Mouse (Mus musculus) thymus, postnatal 4 days (tissue): Measurements from ENCODE around the gene Xrcc6.
A peak's percentile ranks its signal among the peaks of the same experiment; 100 is the strongest.

Experiments used
- DNase-seq: peaks from one replicate; pipeline ENCODE4 v3.0.0; 2021

Xrcc6 gene

DNA sequence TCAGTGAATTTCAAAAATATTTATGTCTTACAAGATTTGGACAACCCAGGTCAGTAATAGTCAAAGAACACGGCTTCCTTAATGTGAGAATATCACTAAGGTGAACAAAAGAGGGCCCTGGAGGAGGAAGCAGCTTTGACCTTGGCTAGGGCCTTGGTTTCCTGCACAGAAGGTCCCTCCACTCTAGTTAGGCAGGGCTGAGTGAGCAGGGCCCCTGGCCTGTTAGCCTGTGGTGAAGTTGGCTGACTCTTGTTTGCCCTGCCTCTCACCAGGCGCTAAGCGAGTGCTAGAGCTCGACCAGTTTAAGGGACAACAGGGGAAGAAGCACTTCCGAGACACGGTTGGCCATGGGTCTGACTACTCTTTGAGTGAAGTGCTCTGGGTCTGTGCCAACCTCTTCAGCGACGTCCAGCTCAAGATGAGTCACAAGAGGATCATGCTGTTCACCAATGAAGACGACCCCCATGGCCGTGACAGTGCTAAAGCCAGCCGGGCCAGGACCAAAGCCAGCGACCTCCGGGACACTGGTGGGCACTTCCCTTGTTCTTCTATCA, 35.0 kb downstream of the Xrcc6 start:
- peak; percentile 38 for DNase-seq

GRCm38 (mm10) chr15:82023965-82024635, 36.5 kb downstream of the Xrcc6 start:
- DNase-seq = peak; percentile 68

DNA sequence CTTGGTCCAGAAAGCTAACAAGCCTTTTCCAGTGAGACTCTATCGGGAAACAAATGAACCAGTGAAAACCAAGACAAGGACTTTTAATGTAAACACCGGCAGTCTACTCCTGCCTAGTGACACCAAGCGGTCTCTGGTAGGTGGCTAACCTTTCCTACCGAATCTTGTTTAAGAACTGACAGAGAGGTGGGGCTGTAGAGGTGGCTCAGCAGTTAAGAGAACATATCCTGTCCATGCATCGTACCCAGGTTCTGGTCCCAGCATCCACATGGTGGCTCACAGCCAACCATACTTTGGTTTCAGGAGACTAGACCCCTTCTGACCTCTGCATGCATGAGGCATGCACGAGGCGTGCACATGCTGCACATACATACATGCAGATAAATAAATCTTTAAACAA, 39.6 kb downstream of the Xrcc6 start:
- DNase-seq = peak; percentile 61

DNA sequence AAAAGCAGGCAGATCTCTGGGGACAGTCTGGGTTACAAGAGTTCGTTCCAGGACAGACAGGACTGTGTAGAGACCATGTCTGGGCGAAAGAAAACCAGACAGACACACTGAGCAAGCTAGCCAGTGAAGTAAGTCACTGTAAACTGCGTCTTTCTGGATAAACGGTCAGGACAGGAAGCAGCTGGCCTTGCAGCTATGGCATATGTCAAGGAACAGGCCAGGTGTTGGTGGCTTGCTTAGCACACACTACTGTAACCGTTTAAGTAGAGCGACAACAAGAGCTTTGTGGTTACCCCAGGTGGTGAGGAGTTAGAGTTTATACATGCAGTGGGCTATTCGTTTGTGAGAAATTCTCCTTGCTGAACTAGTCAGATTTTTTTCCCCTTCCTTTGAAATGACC, 40.1 kb downstream of the Xrcc6 start:
- peak; percentile 71 for DNase-seq

DNA sequence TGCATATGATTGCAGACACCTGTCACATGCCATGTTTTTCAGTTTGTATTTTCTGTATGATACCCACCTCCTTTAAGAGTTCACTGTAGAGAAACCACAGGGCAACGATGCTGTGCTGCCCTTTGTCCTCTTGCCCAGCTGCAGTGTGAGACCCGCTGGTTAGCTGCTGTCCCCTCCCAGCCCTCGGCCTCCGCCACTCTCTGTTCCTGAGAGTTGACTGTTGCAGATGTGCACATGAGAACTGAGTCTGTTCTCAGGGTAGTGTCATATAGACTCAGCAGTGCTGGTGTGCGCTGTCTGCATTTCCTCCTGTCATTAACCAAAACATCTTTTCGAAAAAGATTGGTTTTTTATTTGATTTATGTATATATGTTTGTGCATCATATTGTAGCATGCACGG, 44.8 kb downstream of the Xrcc6 start:
- peak; percentile 50 for DNase-seq

DNA sequence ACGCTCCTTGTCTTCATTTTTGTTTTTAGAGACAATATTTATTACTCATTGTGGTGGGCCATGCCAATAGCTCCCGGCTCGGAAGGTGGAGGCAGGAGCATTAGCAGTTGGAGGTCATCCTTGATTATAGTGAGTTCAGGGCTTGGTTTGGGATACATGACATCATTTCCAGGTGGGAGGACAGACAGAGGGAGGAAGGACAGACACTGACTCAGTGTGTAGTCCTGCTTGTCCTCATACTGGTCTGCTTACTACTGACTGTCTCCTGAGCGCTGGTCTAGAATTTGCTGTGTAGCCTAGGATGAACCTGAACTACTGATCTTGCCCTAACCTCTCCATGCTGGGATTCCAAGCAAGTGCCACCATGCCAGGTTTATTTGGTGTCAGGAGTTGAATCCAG, 46.1 kb downstream of the Xrcc6 start, which contains the start of gene Desi1:
Gene Desi1, minus strand, starts transcription at position 101 of the 400 bp plus-strand sequence.
- peak; percentile 8 for DNase-seq

GRCm38 (mm10) chr15:82035904-82036689, 48.5 kb downstream of the Xrcc6 start:
- DNase-seq = peak; percentile 68

DNA sequence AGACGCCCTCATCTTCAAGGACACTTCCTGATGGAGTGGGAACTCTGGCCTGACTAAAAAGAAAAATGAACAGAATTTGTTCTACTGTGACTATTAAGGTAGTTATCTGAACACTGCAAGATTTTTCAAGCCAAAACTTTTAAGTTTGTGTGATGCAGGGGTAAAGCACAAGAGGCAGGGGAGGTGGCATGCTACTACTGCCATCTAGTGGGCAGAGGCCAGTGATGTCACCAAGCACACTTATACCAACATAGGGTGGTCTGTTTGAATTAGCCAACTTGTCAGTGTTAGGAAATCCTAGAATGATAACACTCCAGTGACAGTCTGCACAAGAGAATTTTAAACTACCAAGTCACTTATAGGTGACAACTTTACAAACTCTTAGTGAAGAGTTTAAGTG, 53.0 kb downstream of the Xrcc6 start:
- peak; percentile 78 for DNase-seq

DNA sequence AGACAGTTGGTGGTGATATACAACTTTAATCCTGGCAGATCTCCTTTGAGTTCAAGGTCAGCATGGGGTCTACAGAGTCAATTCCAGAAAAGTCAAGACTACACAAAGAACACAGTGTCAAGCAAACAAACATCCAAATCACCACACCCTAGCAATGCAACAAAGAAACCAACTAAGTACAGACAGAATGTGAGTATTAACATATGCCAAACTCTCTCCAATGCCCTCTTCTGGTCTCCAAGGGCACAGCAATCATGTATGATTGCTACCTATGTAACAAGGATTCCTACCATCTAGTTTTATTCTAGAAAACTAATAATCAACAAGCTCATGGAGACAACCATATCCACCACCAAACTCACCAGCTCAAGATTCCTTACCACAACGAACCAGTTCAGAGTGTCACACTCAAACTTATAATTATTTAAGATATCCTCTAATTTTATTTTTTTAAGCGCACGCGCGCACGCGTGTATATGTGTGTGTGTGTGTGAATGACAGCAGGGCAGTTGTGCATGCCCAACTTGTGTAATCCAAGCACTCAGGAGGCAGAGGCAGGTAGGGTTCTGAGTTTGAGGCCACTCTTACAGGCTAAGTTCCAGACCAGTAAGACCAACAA, 56.6 kb downstream of the Xrcc6 start:
- DNase-seq = peak; percentile 68

DNA sequence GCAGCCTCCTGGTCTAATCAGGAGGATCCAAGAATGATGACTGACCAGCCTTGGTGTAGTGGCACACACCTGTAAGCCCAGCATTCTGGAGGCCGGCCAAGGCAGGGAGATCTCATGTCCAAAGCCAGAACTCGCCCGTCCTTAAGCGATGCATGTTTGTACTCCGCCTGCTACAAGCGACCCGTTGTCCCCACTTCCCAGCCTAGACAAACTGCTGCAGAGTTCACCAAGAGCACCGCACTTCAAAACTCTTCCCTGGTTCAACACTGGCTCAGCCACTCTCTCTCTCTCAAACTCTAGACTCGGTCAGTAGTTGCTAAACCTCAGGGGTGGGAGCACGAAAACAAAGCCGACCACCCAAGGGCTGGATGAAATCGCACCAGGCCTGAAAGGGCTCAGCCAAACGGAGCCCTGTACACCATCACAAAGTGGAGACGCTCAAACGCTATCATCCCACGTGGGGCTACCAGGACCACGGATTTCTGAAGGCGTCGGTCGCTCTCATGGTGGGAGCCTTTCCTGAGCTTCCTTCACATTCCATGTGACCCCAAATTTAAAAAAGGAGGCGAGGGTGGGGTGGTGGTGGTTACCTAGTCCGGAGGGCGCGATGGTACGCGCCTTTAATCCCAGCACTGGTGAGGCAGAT, 58.7 kb downstream of the Xrcc6 start:
- DNase-seq = peak; percentile 39

DNA sequence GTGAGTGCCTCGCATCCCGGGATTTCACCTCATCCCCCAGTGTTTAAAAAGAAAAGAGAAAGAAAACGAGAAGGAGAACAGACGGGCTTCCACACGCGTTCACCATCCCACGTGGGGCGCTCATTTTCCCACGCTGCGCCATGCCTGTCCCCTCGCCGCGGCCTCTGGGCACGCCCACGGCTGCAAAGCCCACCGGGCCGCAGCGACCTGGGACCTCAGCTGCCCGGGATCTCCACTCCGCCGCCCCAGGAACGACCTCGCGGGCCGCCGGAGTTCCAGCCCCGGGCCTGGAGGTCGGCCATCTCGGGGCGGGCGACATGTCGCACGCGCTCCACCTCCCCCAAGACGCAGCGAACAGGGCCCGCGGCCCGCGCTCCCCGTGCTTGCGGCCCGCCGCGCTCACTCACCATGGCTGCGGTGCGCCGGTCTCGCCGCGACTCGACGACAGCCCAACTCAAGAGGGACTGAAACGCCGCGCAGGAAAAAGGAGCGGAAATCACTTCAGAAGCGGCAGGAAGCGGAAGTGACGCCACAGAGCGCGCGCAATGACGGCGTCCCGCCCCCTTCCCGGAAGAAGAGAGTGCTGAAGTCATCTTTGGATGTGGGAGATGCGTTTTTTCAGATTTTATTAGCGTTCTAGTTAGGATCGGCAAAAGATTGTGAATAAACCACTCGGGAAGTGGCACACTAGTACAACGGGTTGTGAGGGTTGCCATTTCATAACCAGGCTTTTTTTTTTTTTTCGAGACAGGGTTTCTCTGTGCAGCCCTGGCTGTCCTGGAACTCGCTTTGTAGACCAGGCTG, 59.6 kb downstream of the Xrcc6 start, which contains the start of gene Snu13:
Gene Snu13, minus strand, starts transcription at position 519 of the 804 bp plus-strand sequence.
- DNase-seq = peak; percentile 96

- DNase-seq = no peak
Observed at GRCm38 (mm10) chr15:82052544-82052943, 64.9 kb downstream of the Xrcc6 start.

DNA sequence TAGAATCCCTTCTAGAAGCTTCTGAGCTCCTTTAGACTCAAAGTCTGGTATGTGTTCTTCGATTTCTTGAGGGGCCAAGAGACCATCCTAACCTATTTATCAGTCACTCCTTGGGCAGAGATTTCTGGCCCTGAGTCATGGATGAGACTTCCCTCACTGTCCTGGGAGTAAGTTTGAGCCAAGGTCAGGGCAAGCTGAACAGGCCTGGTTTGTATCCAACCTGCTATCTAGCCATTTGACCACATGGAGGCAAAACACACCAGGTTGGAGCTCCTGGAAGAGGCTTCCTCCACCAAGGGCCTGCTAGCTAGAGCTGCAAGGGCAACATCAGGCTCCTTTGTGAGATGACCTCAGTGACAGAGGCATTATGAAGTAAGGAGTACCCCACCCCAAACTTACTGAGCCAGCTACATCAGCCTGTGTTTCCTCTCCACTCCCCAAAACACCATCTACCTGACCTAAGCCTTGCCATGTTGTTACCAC, 71.1 kb downstream of the Xrcc6 start, which contains the start of gene 4930407I10Rik:
Gene 4930407I10Rik, plus strand, starts transcription at position 433 of the 483 bp plus-strand sequence.
- DNase-seq = no peak

DNA sequence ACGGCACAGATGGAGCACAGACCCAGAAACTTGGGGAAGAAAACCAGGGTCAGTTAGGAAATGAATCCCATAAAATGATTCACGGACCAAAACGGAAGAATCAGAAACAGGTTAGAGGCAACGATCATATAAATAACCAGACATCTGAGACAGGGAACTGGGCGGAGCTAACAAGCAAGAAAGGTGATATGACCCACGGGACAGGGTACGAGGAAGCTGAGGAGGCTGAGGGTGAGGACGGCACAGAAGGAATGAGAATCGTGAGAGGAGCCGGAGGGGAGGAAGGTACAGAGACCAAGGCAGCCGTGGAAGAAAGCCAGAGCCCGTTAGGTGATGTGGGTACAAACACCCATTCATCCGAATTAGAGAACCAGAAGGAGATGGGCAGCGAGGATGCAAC, 76.3 kb downstream of the Xrcc6 start:
- DNase-seq = no peak

- peak; percentile 67 for DNase-seq
Observed at GRCm38 (mm10) chr15:82065511-82065910, 77.9 kb downstream of the Xrcc6 start.

GRCm38 (mm10) chr15:82069898-82070297, 82.3 kb downstream of the Xrcc6 start, which contains the start of gene Mei1:
Gene Mei1 (plus strand): TSS chr15:82069996.
- peak; percentile 23 for DNase-seq

DNA sequence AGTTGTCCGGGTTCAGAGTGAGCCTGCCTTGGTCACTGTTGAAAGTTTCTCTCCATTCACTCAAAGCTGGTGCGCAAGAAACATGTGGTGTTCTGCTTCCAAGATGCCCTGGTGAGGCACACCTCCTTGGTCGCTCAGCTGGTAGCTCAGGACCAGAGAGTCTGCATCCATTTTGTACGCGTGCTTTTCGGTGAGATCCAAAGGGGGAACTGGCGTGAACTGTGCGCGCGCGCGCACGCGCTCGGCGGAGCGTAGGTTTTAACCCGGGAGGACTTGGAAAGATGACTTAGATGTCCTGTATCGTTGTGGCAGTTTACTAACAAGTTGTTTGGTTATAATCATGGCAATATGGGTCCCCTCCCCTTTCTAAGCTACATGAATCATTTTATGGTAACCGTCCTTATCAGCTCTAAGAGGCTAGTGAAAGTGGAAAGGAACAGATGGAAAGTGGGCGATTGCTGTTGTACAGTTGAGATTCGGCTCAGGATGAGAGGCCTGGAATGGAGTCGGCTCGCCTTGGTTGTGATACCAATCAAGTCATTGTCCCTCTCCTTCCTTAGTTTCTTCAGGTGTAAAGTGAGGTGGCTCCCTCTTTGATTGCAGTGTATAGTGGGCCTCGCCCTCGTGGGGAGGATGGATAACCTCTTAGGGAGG, 84.3 kb downstream of the Xrcc6 start:
- no peak for DNase-seq

DNA sequence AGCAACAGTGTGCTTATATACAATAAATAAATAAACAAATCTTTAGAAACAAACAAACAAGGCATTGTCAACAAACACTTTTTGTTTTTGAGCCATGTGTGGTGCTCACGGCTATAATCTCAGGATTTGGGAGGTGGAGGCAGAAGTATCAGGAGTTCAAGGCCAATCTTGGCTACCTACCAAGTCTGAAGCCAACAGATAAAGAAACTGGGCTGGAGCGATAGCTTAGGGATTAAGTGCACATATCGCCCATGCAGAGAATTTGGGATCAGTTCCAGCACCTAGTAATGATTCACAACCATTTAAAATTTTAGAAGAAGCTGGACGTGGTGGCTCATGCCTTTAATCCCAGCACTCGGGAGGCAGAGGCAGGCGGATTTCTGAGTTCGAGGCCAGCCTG, 85.9 kb downstream of the Xrcc6 start:
- DNase-seq = no peak

DNA sequence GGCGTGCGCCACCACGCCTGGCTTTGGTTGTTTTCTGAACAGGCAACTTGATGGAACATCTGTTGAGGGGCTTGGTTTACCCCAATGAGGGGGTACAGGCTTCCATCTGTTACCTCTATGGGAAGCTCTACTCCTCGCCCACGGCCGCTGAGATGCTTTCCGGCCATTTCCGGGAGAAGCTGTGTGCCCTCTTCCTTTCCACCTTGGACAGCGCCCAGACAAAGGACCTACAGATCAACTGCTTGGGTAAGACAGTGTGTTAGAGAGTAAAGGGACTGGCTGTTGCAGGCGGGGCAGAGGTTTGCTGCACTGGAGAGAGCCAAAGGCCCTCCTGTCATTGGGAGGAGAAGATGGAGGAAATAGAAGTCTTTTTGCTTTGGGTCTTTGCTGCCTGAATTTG, 92.2 kb downstream of the Xrcc6 start:
- no peak for DNase-seq

DNA sequence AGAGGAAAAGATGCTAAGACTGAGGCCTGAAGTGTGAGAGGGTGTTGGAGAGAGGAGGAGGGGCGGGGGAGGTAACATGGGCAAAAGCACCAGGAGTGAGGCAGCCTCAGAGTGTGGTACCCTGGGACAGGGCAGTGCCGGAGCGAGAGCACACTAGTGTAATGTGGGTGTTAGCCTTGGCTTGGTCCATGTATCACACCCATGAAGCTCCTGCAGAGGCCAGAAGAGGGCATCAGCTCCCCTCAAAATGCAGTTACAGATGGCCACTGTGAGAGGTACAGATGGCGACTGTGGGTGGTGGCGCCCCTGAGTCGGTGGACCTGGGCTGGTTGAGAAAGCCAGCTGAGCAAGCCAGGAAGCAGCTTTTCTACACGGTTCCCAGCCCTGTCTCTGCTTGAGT, 93.5 kb downstream of the Xrcc6 start:
- DNase-seq = peak; percentile 73

GRCm38 (mm10) chr15:82085606-82086005, 98.0 kb downstream of the Xrcc6 start:
- DNase-seq = no peak
